Mouse (Mus musculus): ENCODE data around the gene Spata2.

The Spata2 gene

DNA sequence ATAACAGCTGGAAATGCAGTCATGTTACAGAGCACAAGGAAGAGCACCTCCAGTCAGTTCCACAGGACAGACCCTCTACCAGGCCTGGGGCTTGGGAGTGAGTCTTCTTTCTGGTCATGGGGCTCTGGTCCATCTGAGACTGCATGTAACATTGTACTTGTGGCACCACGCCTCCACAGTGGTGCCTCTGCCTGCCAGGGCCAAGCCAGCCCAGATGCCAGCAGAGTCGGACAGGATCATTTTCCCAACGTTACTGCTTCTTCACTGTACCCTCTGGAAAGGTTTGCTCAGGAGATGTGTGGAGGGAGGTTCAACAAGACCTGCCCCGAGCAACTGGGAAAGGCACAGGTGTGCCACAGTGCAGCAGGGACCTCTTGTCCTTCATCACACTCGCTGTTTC is 23.0 kb upstream of the Spata2 start:
- Histone ChIP-seq H3K4me1 (replicated peaks; ENCODE audit: low read depth, low read length) (peaks cover 10% of the 10 kb centered on the region), H3K27me3 (ENCODE audit: insufficient read depth, low read length) (no peaks in the 10 kb centered on the region), H3K9me3 (ENCODE audit: low read length) (no peaks in the 10 kb centered on the region), H3K36me3 (ENCODE audit: insufficient read depth, low read length) (peaks cover 81% of the 10 kb centered on the region), H3K4me3 (replicated peaks; ENCODE audit: low read length) (no peak overlapping the region)
- TF ChIP-seq NANOG (IDR thresholded peaks at IDR 0.05; ENCODE audit: borderline replicate concordance, low read length) (no peak), CTCF (conservative IDR thresholded peaks at IDR 0.05; ENCODE audit: low read length) (no peak), POU5F1 (IDR thresholded peaks at IDR 0.05; ENCODE audit: borderline replicate concordance, low read length) (no peak)

GRCm38 (mm10) chr2:167514641-167515040 is 22.0 kb upstream of the Spata2 start:
- Histone ChIP-seq H3K9me3 (ENCODE audit: low read length) (no peaks in the 10 kb centered on the region), H3K4me3 (replicated peaks; ENCODE audit: low read length) (no peak overlapping the region), H3K36me3 (ENCODE audit: insufficient read depth, low read length) (peaks cover 92% of the 10 kb centered on the region), H3K4me1 (replicated peaks; ENCODE audit: low read depth, low read length) (peaks cover 9% of the 10 kb centered on the region), H3K27me3 (ENCODE audit: insufficient read depth, low read length) (no peaks in the 10 kb centered on the region)
- TF ChIP-seq CTCF (conservative IDR thresholded peaks at IDR 0.05; ENCODE audit: low read length), result no peak

- peaks cover 8% of the 10 kb centered on the region for H3K4me1 ChIP-seq (replicated peaks; ENCODE audit: low read depth, low read length)
- H3K4me3 ChIP-seq (replicated peaks; ENCODE audit: low read length), result no peak overlapping the region
- H3K36me3 ChIP-seq (ENCODE audit: insufficient read depth, low read length), result peaks cover 100% of the 10 kb centered on the region
- H3K27me3 ChIP-seq (ENCODE audit: insufficient read depth, low read length), result no peaks in the 10 kb centered on the region
- TF ChIP-seq CTCF (conservative IDR thresholded peaks at IDR 0.05; ENCODE audit: low read length) (peak; percentile 18), POU5F1 (IDR thresholded peaks at IDR 0.05; ENCODE audit: borderline replicate concordance, low read length) (no peak)
- no peaks in the 10 kb centered on the region for H3K9me3 ChIP-seq (ENCODE audit: low read length)
Measured at GRCm38 (mm10) chr2:167512970-167513369, 20.3 kb upstream of the Spata2 start.

- H3K4me1 ChIP-seq (replicated peaks; ENCODE audit: low read depth, low read length), result peaks cover 14% of the 10 kb centered on the region
- H3K27me3 ChIP-seq (ENCODE audit: insufficient read depth, low read length), result no peaks in the 10 kb centered on the region
- H3K36me3 ChIP-seq (ENCODE audit: insufficient read depth, low read length), result peaks cover 100% of the 10 kb centered on the region
- TF ChIP-seq POU5F1 (IDR thresholded peaks at IDR 0.05; ENCODE audit: borderline replicate concordance, low read length) (no peak), NANOG (IDR thresholded peaks at IDR 0.05; ENCODE audit: borderline replicate concordance, low read length) (no peak), CTCF (conservative IDR thresholded peaks at IDR 0.05; ENCODE audit: low read length) (no peak)
- H3K9me3 ChIP-seq (ENCODE audit: low read length), result no peaks in the 10 kb centered on the region
- H3K4me3 ChIP-seq (replicated peaks; ENCODE audit: low read length), result no peak overlapping the region
Measured at GRCm38 (mm10) chr2:167512365-167512764, 19.7 kb upstream of the Spata2 start.

DNA sequence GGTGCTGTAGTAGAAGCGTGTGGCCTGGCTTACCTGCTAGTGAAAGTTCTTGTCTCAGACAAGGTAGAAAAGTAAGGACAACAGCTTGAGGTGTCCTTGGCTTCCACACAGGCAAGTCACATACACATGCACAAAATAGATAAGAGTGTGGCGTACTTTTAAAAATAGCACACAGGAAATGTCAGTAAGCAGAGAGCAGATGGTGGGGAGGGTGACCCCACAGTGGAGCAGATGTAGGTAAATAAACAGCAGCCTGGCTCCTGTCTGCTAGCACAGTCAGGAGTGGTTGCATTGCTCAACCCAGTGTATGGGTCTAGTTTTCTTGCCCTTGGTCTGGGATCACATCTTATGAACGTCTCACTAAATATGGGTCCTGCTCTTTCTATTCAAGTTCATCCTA is 17.8 kb upstream of the Spata2 start:
- Histone ChIP-seq H3K36me3 (ENCODE audit: insufficient read depth, low read length) (peaks cover 100% of the 10 kb centered on the region), H3K9me3 (ENCODE audit: low read length) (no peaks in the 10 kb centered on the region), H3K27me3 (ENCODE audit: insufficient read depth, low read length) (no peaks in the 10 kb centered on the region), H3K4me3 (replicated peaks; ENCODE audit: low read length) (no peak overlapping the region), H3K4me1 (replicated peaks; ENCODE audit: low read depth, low read length) (peaks cover 33% of the 10 kb centered on the region)
- no peak for TF ChIP-seq CTCF (conservative IDR thresholded peaks at IDR 0.05; ENCODE audit: low read length)
- no peak for TF ChIP-seq NANOG (IDR thresholded peaks at IDR 0.05; ENCODE audit: borderline replicate concordance, low read length)
- no peak for TF ChIP-seq POU5F1 (IDR thresholded peaks at IDR 0.05; ENCODE audit: borderline replicate concordance, low read length)

- TF ChIP-seq POU5F1 (IDR thresholded peaks at IDR 0.05; ENCODE audit: borderline replicate concordance, low read length) (no peak), NANOG (IDR thresholded peaks at IDR 0.05; ENCODE audit: borderline replicate concordance, low read length) (no peak), CTCF (conservative IDR thresholded peaks at IDR 0.05; ENCODE audit: low read length) (no peak)
- Histone ChIP-seq H3K36me3 (ENCODE audit: insufficient read depth, low read length) (peaks cover 94% of the 10 kb centered on the region), H3K9me3 (ENCODE audit: low read length) (no peaks in the 10 kb centered on the region), H3K4me1 (replicated peaks; ENCODE audit: low read depth, low read length) (peaks cover 48% of the 10 kb centered on the region), H3K27me3 (ENCODE audit: insufficient read depth, low read length) (no peaks in the 10 kb centered on the region), H3K4me3 (replicated peaks; ENCODE audit: low read length) (no peak overlapping the region)
Measured at GRCm38 (mm10) chr2:167508569-167508968, 15.9 kb upstream of the Spata2 start.

DNA sequence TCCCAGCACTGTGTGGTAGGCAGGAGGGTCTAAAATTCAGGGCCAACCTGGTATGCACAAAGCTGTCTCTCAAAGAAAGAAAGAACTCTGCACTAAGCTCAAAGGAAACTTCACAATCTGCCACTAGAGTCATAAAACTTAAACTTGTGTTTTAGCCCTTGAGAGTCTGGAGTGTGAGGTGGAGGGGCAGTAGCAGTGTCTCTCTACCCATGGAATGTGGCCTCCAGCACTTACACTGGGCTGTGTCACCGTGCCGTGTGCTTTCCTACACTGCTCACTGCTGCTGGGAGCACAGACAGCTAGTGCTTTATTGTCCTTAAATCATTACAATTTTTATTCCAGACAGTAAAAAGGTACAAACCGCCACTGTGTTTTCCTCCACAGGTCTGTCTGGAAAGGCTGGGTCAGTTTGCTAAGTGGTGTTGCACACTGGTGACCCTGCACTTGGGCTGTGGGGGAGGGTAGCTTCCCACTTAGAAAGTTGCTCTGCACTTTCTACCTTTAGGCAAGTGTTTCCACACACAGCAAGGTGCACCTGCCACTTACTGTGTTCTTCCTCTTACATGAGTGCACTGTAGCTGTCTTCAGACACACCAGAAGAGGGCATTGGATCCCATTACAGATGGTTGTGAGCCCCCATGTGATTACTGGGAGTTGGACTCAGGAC is 15.2 kb upstream of the Spata2 start:
- Histone ChIP-seq H3K27me3 (ENCODE audit: insufficient read depth, low read length) (no peaks in the 10 kb centered on the region), H3K9me3 (ENCODE audit: low read length) (no peaks in the 10 kb centered on the region), H3K36me3 (ENCODE audit: insufficient read depth, low read length) (peaks cover 87% of the 10 kb centered on the region), H3K4me3 (replicated peaks; ENCODE audit: low read length) (no peak overlapping the region), H3K4me1 (replicated peaks; ENCODE audit: low read depth, low read length) (peaks cover 48% of the 10 kb centered on the region)
- TF ChIP-seq NANOG (IDR thresholded peaks at IDR 0.05; ENCODE audit: borderline replicate concordance, low read length), result no peak
- no peak for TF ChIP-seq CTCF (conservative IDR thresholded peaks at IDR 0.05; ENCODE audit: low read length)
- TF ChIP-seq POU5F1 (IDR thresholded peaks at IDR 0.05; ENCODE audit: borderline replicate concordance, low read length), result no peak

GRCm38 (mm10) chr2:167506546-167507260 is 14.0 kb upstream of the Spata2 start:
- TF ChIP-seq NANOG (IDR thresholded peaks at IDR 0.05; ENCODE audit: borderline replicate concordance, low read length), result 0 out of 2 replicates have a peak, but pooled peaks have one; percentile 11
- no peak for TF ChIP-seq POU5F1 (IDR thresholded peaks at IDR 0.05; ENCODE audit: borderline replicate concordance, low read length)
- TF ChIP-seq CTCF (conservative IDR thresholded peaks at IDR 0.05; ENCODE audit: low read length), result no peak
- Histone ChIP-seq H3K4me1 (replicated peaks; ENCODE audit: low read depth, low read length) (peaks cover 55% of the 10 kb centered on the region), H3K4me3 (replicated peaks; ENCODE audit: low read length) (no peak overlapping the region), H3K36me3 (ENCODE audit: insufficient read depth, low read length) (peaks cover 75% of the 10 kb centered on the region), H3K27me3 (ENCODE audit: insufficient read depth, low read length) (no peaks in the 10 kb centered on the region), H3K9me3 (ENCODE audit: low read length) (no peaks in the 10 kb centered on the region)

Measured in E14TG2a.4 (cell line).